Mouse (Mus musculus) layer of hippocampus, adult 18-20 months (tissue): Measurements from ENCODE around the gene Sema4c. TPM values are rescaled to one million over a fixed set of nuclear protein-coding genes. Genes with fewer than 3 reads are reported as not detected.

Experiments
- DNase-seq, 2 experiments: peaks; one replicate each; pipeline ENCODE4 v3.0.0; 2022; ENCODE audit warnings: low spot score in 2 of 2
- microRNA-seq, 2 experiments: library from miRNA; unstranded; fragments of <30 nt; microRNA quantifications; one replicate each; pipeline ENCODE4 v1.2.0; 2021
- total RNA-seq, 2 experiments: library from RNA; stranded (reverse); gene quantifications; 2 replicates each; pipeline ENCODE4 v1.2.3; 2021

Sema4c gene
- total RNA-seq, 2 experiments from 2014 or later, result 9.7 to 10.6 TPM

- peak; percentile 98 to 99 for DNase-seq
Measured at GRCm38 (mm10) chr1:36511289-36512021, 46.7 kb downstream of the Sema4c start, which contains the start of gene Cnnm3. Gene Cnnm3, plus strand, starts transcription at chr1:36511867.

- no peak for DNase-seq
Measured at GRCm38 (mm10) chr1:36508238-36508637, 49.9 kb downstream of the Sema4c start.

- peak; percentile 32 to 82 for DNase-seq
Measured at GRCm38 (mm10) chr1:36501261-36501660, 56.9 kb downstream of the Sema4c start.

Small RNA genes within 50 kb of the gene (microRNA-seq; reads per million reads assigned to microRNA genes)
- gene Gm47280, result 0 reads per million in 2 experiments

Other genes starting within 250 kb of the Sema4c start
- gene Kansl3, start 189.2 kb downstream of the Sema4c start, total RNA-seq, result 10 to 100 TPM; 71.2 to 76.0 TPM
- not detected for gene Fer1l5, start 186.1 kb downstream of the Sema4c start, total RNA-seq
- 10 to 100 TPM; 72.1 to 77.4 TPM for gene Lman2l, start 113.1 kb downstream of the Sema4c start, total RNA-seq
- 10 to 100 TPM; 15.6 to 16.6 TPM for gene Cnnm4, start 86.7 kb downstream of the Sema4c start, total RNA-seq
- 10 to 100 TPM; 40.8 to 41.3 TPM for gene Cnnm3, start 46.5 kb downstream of the Sema4c start, total RNA-seq
- gene Ankrd23, start 21.5 kb downstream of the Sema4c start, total RNA-seq, result 1 to 10 TPM; 5.1 to 6.8 TPM
- not detected for gene Gm42417, start 18.9 kb downstream of the Sema4c start, total RNA-seq
- gene Ankrd39, start 10.9 kb downstream of the Sema4c start, total RNA-seq, result 10 to 100 TPM; 11.1 TPM
- gene Fam178b, start 124.8 kb upstream of the Sema4c start, total RNA-seq, result not detected
- gene Cox5b, start 133.1 kb upstream of the Sema4c start, total RNA-seq, result 100 to 1,000 TPM; 678 to 718 TPM
- gene 4933424G06Rik, start 151.8 kb upstream of the Sema4c start, total RNA-seq, result not detected
- gene Actr1b, start 156.1 kb upstream of the Sema4c start, total RNA-seq, result 100 to 1,000 TPM; 258 to 284 TPM
- 1 to 10 TPM; 3.6 to 3.7 TPM for gene Zap70, start 203.4 kb upstream of the Sema4c start, total RNA-seq